In the genomic region with DNA sequence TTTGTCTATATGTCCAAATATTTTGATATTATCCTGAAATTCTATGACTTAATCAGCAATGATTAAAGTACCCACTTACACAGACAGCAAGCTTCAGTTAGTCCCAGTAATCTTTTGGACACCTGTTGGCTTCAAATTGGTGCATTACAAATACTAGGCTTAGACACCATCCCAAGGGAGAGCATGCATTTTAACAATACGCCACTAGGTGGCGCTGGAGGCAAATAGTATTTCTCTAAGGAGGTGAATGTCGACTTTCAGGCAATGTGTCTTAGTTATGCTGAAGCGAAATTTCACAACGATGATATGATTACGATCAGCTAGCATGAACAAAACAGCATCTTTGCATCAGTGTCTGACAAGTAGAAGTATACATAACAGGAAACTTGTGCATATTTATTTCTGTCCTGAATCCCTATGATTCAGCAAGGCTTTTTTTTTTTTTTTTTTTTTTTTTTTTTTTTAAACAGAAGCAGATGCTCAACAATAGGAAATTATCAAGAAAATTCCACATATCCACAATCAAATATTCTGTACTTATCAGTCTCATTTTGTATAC, we compare ENCODE assay signal across 8 mouse cellular contexts.
A peak's percentile ranks its signal among the peaks of the same experiment; 100 is the strongest.
DNase-seq lines count a peak whose midpoint lies in the region; ATAC-seq and TF ChIP-seq lines count a peak whose summit lies in the region.

No protein-coding gene starts in this region.

- ATAC-seq in liver, embryonic 12.5 days: no peak
- peak; percentile 87; the same call in 1 of the 2 replicates for ATAC-seq in midbrain, embryonic 14.5 days (ENCODE audit: low FRiP score, low TSS enrichment)
- peak; percentile 49; the same call in 1 of the 2 replicates for ATAC-seq in stomach, postnatal 0 days (ENCODE audit: low FRiP score, low TSS enrichment)

- no peak for TF ChIP-seq POLR2A in cortical plate, adult 2 months (IDR thresholded peaks at IDR 0.05; ENCODE audit: extremely low read depth, insufficient read depth, low read length)

- H3K4me3 ChIP-seq in liver, embryonic 12.5 days: no peak overlapping the region
- H3K4me3 ChIP-seq in cortical plate, adult 2 months (ENCODE audit: insufficient read depth, low read length): no peak overlapping the region
- no peak overlapping the region for H3K4me3 ChIP-seq in midbrain, embryonic 14.5 days (replicated peaks; ENCODE audit: low read depth, low read length)
- H3K4me3 ChIP-seq in stomach, postnatal 0 days (ENCODE audit: low read depth, low read length): no peak overlapping the region

- WGBS in liver, embryonic 12.5 days (ENCODE audit: insufficient replicate concordance): 15% methylated on average over 6 of the region's 6 CpGs
- WGBS in midbrain, embryonic 14.5 days: 13% methylated on average over 6 of the region's 6 CpGs
- WGBS in stomach, postnatal 0 days: 5% methylated on average over 6 of the region's 6 CpGs

- H3K27ac ChIP-seq in liver, embryonic 12.5 days: no peak overlapping the region
- no peak overlapping the region for H3K27ac ChIP-seq in cortical plate, adult 2 months (ENCODE audit: insufficient read depth, low read length)
- H3K27ac ChIP-seq in midbrain, embryonic 14.5 days (replicated peaks; ENCODE audit: low read depth, low read length): no peak overlapping the region
- H3K27ac ChIP-seq in stomach, postnatal 0 days (replicated peaks): no peak overlapping the region

- TF ChIP-seq CTCF in cortical plate, adult 2 months (IDR thresholded peaks at IDR 0.05; ENCODE audit: extremely low read depth, insufficient read depth, low read length): peak; percentile 83
- TF ChIP-seq CTCF in stomach, postnatal 0 days (IDR thresholded peaks at IDR 0.05; ENCODE audit: low read depth): peak; percentile 95

- H3K4me2 ChIP-seq in liver, embryonic 12.5 days: no peak overlapping the region
- H3K4me2 ChIP-seq in midbrain, embryonic 14.5 days (ENCODE audit: low read length): peak overlapping the region; percentile 37
- no peak overlapping the region for H3K4me2 ChIP-seq in stomach, postnatal 0 days (replicated peaks; ENCODE audit: low read depth)

- no peak for TF ChIP-seq EP300 in stomach, postnatal 0 days (optimal IDR thresholded peaks at IDR 0.05)

- intact Hi-C loops in gastrocnemius, postnatal 14 days (cut with DNase I; ENCODE audit: low total_unique reads): no loop called here
- intact Hi-C loops in left cerebral cortex, postnatal 25 days (cut with DNase I): loop anchor here (1.0 to 10.0 kb wide), 2 partner anchors 260 to 875 kb away; no protein-coding TSS in a partner anchor

- H3K36me3 ChIP-seq in liver, embryonic 12.5 days: no peaks in the 10 kb centered on the region
- H3K36me3 ChIP-seq in midbrain, embryonic 14.5 days (ENCODE audit: control insufficient read depth, insufficient read depth, low read length): no peaks in the 10 kb centered on the region
- no peaks in the 10 kb centered on the region for H3K36me3 ChIP-seq in stomach, postnatal 0 days (ENCODE audit: control insufficient read depth, insufficient read depth, low read length)

- no peaks in the 10 kb centered on the region for H3K27me3 ChIP-seq in liver, embryonic 12.5 days (replicated peaks)
- no peaks in the 10 kb centered on the region for H3K27me3 ChIP-seq in midbrain, embryonic 14.5 days (ENCODE audit: control insufficient read depth, insufficient read depth, low read length)
- no peaks in the 10 kb centered on the region for H3K27me3 ChIP-seq in stomach, postnatal 0 days (ENCODE audit: control insufficient read depth, insufficient read depth, low read length)

- H3K9me3 ChIP-seq in liver, embryonic 12.5 days (replicated peaks): no peaks in the 10 kb centered on the region
- no peaks in the 10 kb centered on the region for H3K9me3 ChIP-seq in midbrain, embryonic 14.5 days (ENCODE audit: control insufficient read depth, low read length)
- no peaks in the 10 kb centered on the region for H3K9me3 ChIP-seq in stomach, postnatal 0 days (ENCODE audit: control insufficient read depth, low read length)

- peak; percentile 68 for DNase-seq in liver
- peak; percentile 48 for DNase-seq in gastrocnemius, postnatal 14 days
- peak; percentile 30 for DNase-seq in kidney, adult 11 months
- peak; percentile 88 to 95 for DNase-seq in left cerebral cortex, postnatal 25 days (ENCODE audit: low spot score in 2 of 2)
- peak; percentile 96 for DNase-seq in midbrain, embryonic 14.5 days
- DNase-seq in stomach, postnatal 0 days (ENCODE audit: low spot score): peak; percentile 77

- H3K4me1 ChIP-seq in liver, embryonic 12.5 days: no peaks in the 10 kb centered on the region
- H3K4me1 ChIP-seq in cortical plate, adult 2 months (ENCODE audit: control insufficient read depth, insufficient read depth, low read length): no peaks in the 10 kb centered on the region
- no peaks in the 10 kb centered on the region for H3K4me1 ChIP-seq in midbrain, embryonic 14.5 days (ENCODE audit: control insufficient read depth, insufficient read depth, low read length)
- H3K4me1 ChIP-seq in stomach, postnatal 0 days (replicated peaks; ENCODE audit: control insufficient read depth, insufficient read depth): no peaks in the 10 kb centered on the region

- no peak overlapping the region for H3K9ac ChIP-seq in liver, embryonic 12.5 days
- H3K9ac ChIP-seq in midbrain, embryonic 14.5 days (replicated peaks; ENCODE audit: low read length): no peak overlapping the region
- no peak overlapping the region for H3K9ac ChIP-seq in stomach, postnatal 0 days (ENCODE audit: low read length)

Comparison
In these comparisons a context has a peak if more than half of its experiments do, and no peak if none do; other contexts are left out.
1. DNase-seq: peak in every context shown above with its lines; median percentile 96 in midbrain, embryonic 14.5 days; 92 in left cerebral cortex, postnatal 25 days; 77 in stomach, postnatal 0 days; 68 in liver; 48 in gastrocnemius, postnatal 14 days; 30 in kidney, adult 11 months.